Mouse (Mus musculus) lung, embryonic 16.5 days (tissue): Measurements from ENCODE around the gene Clip3. TPM values are rescaled to one million over a fixed set of nuclear protein-coding genes. Genes with fewer than 3 reads are reported as not detected.

ENCODE experiments used
- ATAC-seq: fragments of 200-750 bp; cut with Nextera tagmentation; 2 replicates; pipeline ENCODE4 v1.8.0; 2017; ENCODE audit warnings: low read depth, mild to moderate bottlenecking, moderate library complexity
- H3K27ac ChIP-seq: fragments of 300-500 bp; sonication (generic); 2 replicates; pipeline ENCODE4 v1.5.1; 2014; ENCODE audit warnings: mild to moderate bottlenecking, control low read depth, low read length
- H3K27me3 ChIP-seq: fragments of 300-500 bp; sonication (generic); 2 replicates; pipeline ENCODE4 v1.6.1; 2014; ENCODE audit warnings: low read depth, low read length, mixed read lengths; ENCODE audit not compliant: control insufficient read depth, insufficient read depth
- H3K36me3 ChIP-seq: fragments of 300-500 bp; sonication (generic); 2 replicates; pipeline ENCODE4 v1.6.1; 2014; ENCODE audit warnings: low read length; ENCODE audit not compliant: control insufficient read depth, insufficient read depth
- H3K4me1 ChIP-seq: fragments of 300-500 bp; sonication (generic); replicated peaks from 2 replicates; pipeline ENCODE4 v1.6.1; 2014; ENCODE audit warnings: low read length, mixed read lengths; ENCODE audit not compliant: control insufficient read depth, insufficient read depth
- H3K4me2 ChIP-seq: fragments of 300-500 bp; sonication (generic); 2 replicates; pipeline ENCODE4 v1.6.1; 2014; ENCODE audit warnings: low read depth, low read length, control low read depth
- H3K4me3 ChIP-seq: fragments of 300-500 bp; sonication (generic); 2 replicates; pipeline ENCODE4 v1.5.1; 2014; ENCODE audit warnings: mild to moderate bottlenecking, low read length, control low read depth
- H3K9ac ChIP-seq: fragments of 300-500 bp; sonication (generic); 2 replicates; pipeline ENCODE4 v1.6.1; 2014; ENCODE audit warnings: low read length, control low read depth
- H3K9me3 ChIP-seq: fragments of 300-500 bp; sonication (generic); 2 replicates; pipeline ENCODE4 v1.6.1; 2016; ENCODE audit warnings: low read length; ENCODE audit not compliant: control insufficient read depth
- WGBS: fragments of 180-500 bp; shearing (Covaris S2); extraction: QIAGEN DNeasy Blood & Tissue Kit; methylation state at CpG from one replicate; pipeline ENCODE4 v1.1.7; 2014; 5-methylcytosine and 5-hydroxymethylcytosine counted together
- polyA plus RNA-seq: library from polyadenylated mRNA; unstranded; fragments of >200 nt; fragmentation: Nextera tagmentation; extraction: Ambion mirVana; gene quantifications from 2 replicates; pipeline ENCODE4 v1.2.1, GENCODE M21; 2015

The Clip3 gene
- polyA plus RNA-seq, 1 experiment from 2014 or later = 20.7 TPM

DNA sequence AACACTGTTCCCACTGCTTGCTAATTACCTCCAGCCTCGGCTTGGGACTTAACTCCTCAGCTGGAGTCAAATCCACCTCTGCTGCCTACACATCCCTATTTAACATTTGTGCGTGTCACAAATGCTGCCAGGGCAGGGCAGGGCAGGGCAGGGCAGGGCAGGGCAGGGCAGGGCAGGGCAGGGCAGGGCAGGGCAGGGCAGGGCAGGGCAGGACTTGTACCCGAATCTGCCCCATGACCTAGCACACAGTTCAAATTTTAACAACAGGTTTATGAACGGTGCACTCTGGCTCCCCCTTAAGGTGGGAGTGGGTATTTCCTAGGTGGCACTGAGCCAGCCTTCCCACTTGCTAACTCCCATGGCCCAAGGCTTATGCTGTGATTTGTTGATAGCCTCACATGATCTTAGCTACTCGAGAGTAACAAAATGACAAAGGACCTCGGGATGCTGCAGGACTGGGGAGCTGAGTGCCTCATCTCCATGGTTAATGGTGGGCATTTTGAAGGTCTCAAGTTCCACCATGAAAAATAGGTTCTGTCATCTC is 61.8 kb downstream of the Clip3 start:
- H3K4me1 ChIP-seq = no peaks in the 10 kb centered on the region
- H3K4me2 ChIP-seq = no peak overlapping the region
- WGBS = 13% methylated on average over 6 of the region's 6 CpGs
- no peaks in the 10 kb centered on the region for H3K36me3 ChIP-seq
- no peak for ATAC-seq
- H3K27me3 ChIP-seq = peaks cover 5% of the 10 kb centered on the region
- H3K4me3 ChIP-seq = no peak overlapping the region
- no peak overlapping the region for H3K27ac ChIP-seq
- H3K9me3 ChIP-seq = no peaks in the 10 kb centered on the region
- no peak overlapping the region for H3K9ac ChIP-seq

DNA sequence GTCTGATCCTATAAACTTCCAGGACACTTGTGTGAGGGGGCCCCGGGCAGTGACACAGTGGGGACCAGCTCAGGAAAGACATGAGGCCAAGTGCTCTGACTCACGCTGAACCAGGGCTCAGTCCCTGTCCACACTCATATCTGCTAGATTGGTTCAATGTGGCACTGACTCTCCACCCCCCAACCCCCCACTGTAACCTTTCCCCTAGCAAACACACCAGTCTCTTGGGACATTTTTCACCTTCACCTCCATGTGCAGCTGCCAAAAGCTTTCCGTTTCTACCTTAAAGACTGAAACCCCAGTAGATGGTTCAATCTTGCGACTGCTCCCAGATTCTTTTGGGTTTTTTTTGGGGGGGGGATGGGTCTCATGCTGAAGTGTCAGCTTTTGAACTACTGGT is 62.5 kb downstream of the Clip3 start:
- 65% methylated on average over 4 of the region's 4 CpGs for whole genome bisulfite sequencing
- Histone ChIP-seq H3K9ac (no peak overlapping the region), H3K9me3 (no peaks in the 10 kb centered on the region), H3K4me2 (no peak overlapping the region), H3K27me3 (no peaks in the 10 kb centered on the region; the same call in 1 of the 2 replicates), H3K4me1 (no peaks in the 10 kb centered on the region), H3K27ac (no peak overlapping the region), H3K36me3 (no peaks in the 10 kb centered on the region), H3K4me3 (no peak overlapping the region)
- no peak for ATAC-seq

Other genes starting within 250 kb of the Clip3 start
- gene Zfp14, start 240.3 kb upstream of the Clip3 start, polyA plus RNA-seq = 3.7 and 4.3 TPM in 2 replicates
- 4.7 and 5.0 TPM in 2 replicates for gene Zfp82, start 218.8 kb upstream of the Clip3 start, polyA plus RNA-seq
- gene Gm26920, start 201.3 kb upstream of the Clip3 start, polyA plus RNA-seq = 1.2 and 1.5 TPM in 2 replicates
- gene Zfp566, start 201.2 kb upstream of the Clip3 start, polyA plus RNA-seq = 6.9 and 7.6 TPM in 2 replicates
- gene Zfp260, start 197.0 kb upstream of the Clip3 start, polyA plus RNA-seq = 115 and 117 TPM in 2 replicates
- 11.6 and 14.3 TPM in 2 replicates for gene Zfp382, start 169.8 kb upstream of the Clip3 start, polyA plus RNA-seq
- gene Zfp146, start 122.0 kb upstream of the Clip3 start, polyA plus RNA-seq = 13.7 and 14.8 TPM in 2 replicates
- 17.1 and 20.2 TPM in 2 replicates for gene Cox7a1, start 107.6 kb upstream of the Clip3 start, polyA plus RNA-seq
- 91.2 and 99.5 TPM in 2 replicates for gene Capns1, start 92.9 kb upstream of the Clip3 start, polyA plus RNA-seq
- gene Polr2i, start 59.8 kb upstream of the Clip3 start, polyA plus RNA-seq = 146 and 152 TPM in 2 replicates
- 156 and 161 TPM in 2 replicates for gene Tbcb, start 59.5 kb upstream of the Clip3 start, polyA plus RNA-seq
- 0.30 TPM in 1 of 2 replicates, not detected in the other for gene Ovol3, start 56.0 kb upstream of the Clip3 start, polyA plus RNA-seq
- gene Thap8, start 11.6 kb upstream of the Clip3 start, polyA plus RNA-seq = 0.48 and 0.83 TPM in 2 replicates
- 11.8 and 12.2 TPM in 2 replicates for gene Wdr62, start 11.3 kb upstream of the Clip3 start, polyA plus RNA-seq
- 82.1 and 84.4 TPM in 2 replicates for gene Alkbh6, start 17.0 kb downstream of the Clip3 start, polyA plus RNA-seq
- gene Syne4, start 23.1 kb downstream of the Clip3 start, polyA plus RNA-seq = 32.5 and 33.6 TPM in 2 replicates
- 0.38 TPM in 1 of 2 replicates, not detected in the other for gene E130208F15Rik, start 30.0 kb downstream of the Clip3 start, polyA plus RNA-seq
- gene Sdhaf1, start 32.2 kb downstream of the Clip3 start, polyA plus RNA-seq = 14.5 and 15.8 TPM in 2 replicates
- 3.5 and 3.9 TPM in 2 replicates for gene Lrfn3, start 71.0 kb downstream of the Clip3 start, polyA plus RNA-seq
- gene Tyrobp, start 122.0 kb downstream of the Clip3 start, polyA plus RNA-seq = 53.5 and 63.9 TPM in 2 replicates
- gene Hcst, start 128.1 kb downstream of the Clip3 start, polyA plus RNA-seq = 2.0 and 2.6 TPM in 2 replicates
- 1.9 and 2.0 TPM in 2 replicates for gene Nfkbid, start 130.0 kb downstream of the Clip3 start, polyA plus RNA-seq
- gene Aplp1, start 153.8 kb downstream of the Clip3 start, polyA plus RNA-seq = 20.4 and 22.3 TPM in 2 replicates
- gene Kirrel2, start 166.0 kb downstream of the Clip3 start, polyA plus RNA-seq = not detected in 2 replicates
- not detected in 2 replicates for gene Nphs1, start 166.6 kb downstream of the Clip3 start, polyA plus RNA-seq
- 0.41 and 2.4 TPM in 2 replicates for gene Prodh2, start 201.9 kb downstream of the Clip3 start, polyA plus RNA-seq
- gene Arhgap33, start 243.3 kb downstream of the Clip3 start, polyA plus RNA-seq = 7.6 and 7.8 TPM in 2 replicates